Mouse (Mus musculus) liver, embryonic 16.5 days (tissue): Measurements from ENCODE around the gene Snw1. TPM values are rescaled to one million over a fixed set of nuclear protein-coding genes. Genes with fewer than 3 reads are reported as not detected.

Experiments
- ATAC-seq: fragments of 200-750 bp; cut with Nextera tagmentation; 2 replicates; pipeline ENCODE4 v1.8.0; 2017; ENCODE audit warnings: low read depth, mild to moderate bottlenecking, moderate number of reproducible peaks, moderate library complexity
- H3K27ac ChIP-seq: fragments of 300-500 bp; sonication (generic); 2 replicates; pipeline ENCODE4 v1.5.1; 2014; ENCODE audit warnings: mild to moderate bottlenecking, low read length
- H3K27me3 ChIP-seq: fragments of 300-500 bp; sonication (generic); 2 replicates; pipeline ENCODE4 v1.6.1; 2014; ENCODE audit warnings: low read depth, low read length, mixed read lengths; ENCODE audit not compliant: control insufficient read depth, insufficient read depth
- H3K36me3 ChIP-seq: fragments of 300-500 bp; sonication (generic); 2 replicates; pipeline ENCODE4 v1.6.1; 2014; ENCODE audit warnings: mild to moderate bottlenecking; ENCODE audit not compliant: control insufficient read depth, insufficient read depth
- H3K4me1 ChIP-seq: fragments of 300-500 bp; sonication (generic); 2 replicates; pipeline ENCODE4 v1.6.1; 2014; ENCODE audit warnings: low read depth, low read length, mixed read lengths; ENCODE audit not compliant: control insufficient read depth
- H3K4me2 ChIP-seq: fragments of 300-500 bp; sonication (generic); 2 replicates; pipeline ENCODE4 v1.6.1; 2014; ENCODE audit warnings: low read depth, low read length, mixed read lengths
- H3K4me3 ChIP-seq: fragments of 300-500 bp; sonication (generic); 2 replicates; pipeline ENCODE4 v1.5.1; 2014; ENCODE audit warnings: low read depth, mild to moderate bottlenecking, low read length
- H3K9ac ChIP-seq: fragments of 300-500 bp; sonication (generic); 2 replicates; pipeline ENCODE4 v1.6.1; 2014; ENCODE audit warnings: low read depth, low read length
- H3K9me3 ChIP-seq: fragments of 300-500 bp; sonication (generic); replicated peaks from 2 replicates; pipeline ENCODE4 v1.6.1; 2016; ENCODE audit warnings: low read length; ENCODE audit not compliant: control insufficient read depth
- WGBS: fragments of 180-500 bp; shearing (Covaris S2); extraction: QIAGEN DNeasy Blood & Tissue Kit; methylation state at CpG from one replicate; pipeline ENCODE4 v1.1.7; 2014; ENCODE audit not compliant: insufficient replicate concordance; 5-methylcytosine and 5-hydroxymethylcytosine counted together
- polyA plus RNA-seq: library from polyadenylated mRNA; unstranded; fragments of >200 nt; fragmentation: Nextera tagmentation; extraction: Ambion mirVana; gene quantifications from 2 replicates; pipeline ENCODE4 v1.2.1, GENCODE M21; 2015

The Snw1 gene
- polyA plus RNA-seq, 1 experiment from 2014 or later, result 43.1 TPM

GRCm38 (mm10) chr12:87415358-87415757 is 56.7 kb downstream of the Snw1 start:
- Histone ChIP-seq H3K4me3 (no peak overlapping the region), H3K27me3 (no peaks in the 10 kb centered on the region), H3K4me2 (no peak overlapping the region), H3K9ac (no peak overlapping the region), H3K4me1 (peaks cover 2% of the 10 kb centered on the region; the same call in 1 of the 2 replicates), H3K27ac (no peak overlapping the region), H3K9me3 (no peaks in the 10 kb centered on the region), H3K36me3 (no peaks in the 10 kb centered on the region)
- no peak for ATAC-seq
- 37% methylated on average over 4 of the region's 4 CpGs for WGBS

- H3K27ac ChIP-seq, result no peak overlapping the region
- no peak overlapping the region for H3K4me3 ChIP-seq
- H3K4me1 ChIP-seq, result peaks cover 2% of the 10 kb centered on the region
- 0 out of 2 replicates have a peak, but pooled peaks cover under 1% of the 10 kb centered on the region for H3K27me3 ChIP-seq
- WGBS, result 9% methylated on average over 4 of the region's 4 CpGs
- no peak for ATAC-seq
- no peak overlapping the region for H3K4me2 ChIP-seq
- H3K9ac ChIP-seq, result no peak overlapping the region
- H3K9me3 ChIP-seq, result no peaks in the 10 kb centered on the region
- no peaks in the 10 kb centered on the region for H3K36me3 ChIP-seq
Measured at GRCm38 (mm10) chr12:87413179-87413790, 58.8 kb downstream of the Snw1 start.

- H3K4me1 ChIP-seq, result peaks cover 9% of the 10 kb centered on the region
- no peak overlapping the region for H3K4me2 ChIP-seq
- H3K27ac ChIP-seq, result no peak overlapping the region
- no peak overlapping the region for H3K4me3 ChIP-seq
- H3K9me3 ChIP-seq, result no peaks in the 10 kb centered on the region
- no peaks in the 10 kb centered on the region for H3K36me3 ChIP-seq
- no peak overlapping the region for H3K9ac ChIP-seq
- ATAC-seq, result no peak
- WGBS, result 23% methylated on average over 7 of the region's 7 CpGs
- H3K27me3 ChIP-seq, result 0 out of 2 replicates have a peak, but pooled peaks cover 2% of the 10 kb centered on the region
Measured at GRCm38 (mm10) chr12:87410999-87411398, 61.1 kb downstream of the Snw1 start.

- Histone ChIP-seq H3K4me1 (peaks cover 9% of the 10 kb centered on the region), H3K4me3 (no peak overlapping the region), H3K9me3 (no peaks in the 10 kb centered on the region), H3K27ac (no peak overlapping the region), H3K27me3 (0 out of 2 replicates have a peak, but pooled peaks cover 2% of the 10 kb centered on the region), H3K36me3 (no peaks in the 10 kb centered on the region), H3K9ac (no peak overlapping the region), H3K4me2 (no peak overlapping the region)
- no peak for ATAC-seq
- WGBS, result 52% methylated on average over 4 of the region's 4 CpGs
Measured at GRCm38 (mm10) chr12:87409123-87409522, 63.0 kb downstream of the Snw1 start.

- 14% methylated on average over 21 of the region's 21 CpGs for WGBS
- Histone ChIP-seq H3K4me2 (peak overlapping the region; percentile 25), H3K9me3 (no peaks in the 10 kb centered on the region), H3K9ac (no peak overlapping the region), H3K36me3 (no peaks in the 10 kb centered on the region), H3K4me3 (peak overlapping the region; percentile 9; the same call in 1 of the 2 replicates), H3K27me3 (0 out of 2 replicates have a peak, but pooled peaks cover 2% of the 10 kb centered on the region), H3K4me1 (peaks cover 9% of the 10 kb centered on the region), H3K27ac (peak overlapping the region; percentile 4; the same call in 1 of the 2 replicates)
- peak; percentile 46; the same call in 1 of the 2 replicates for ATAC-seq
Measured at GRCm38 (mm10) chr12:87407869-87408605, 64.0 kb downstream of the Snw1 start.

- WGBS, result 41% methylated on average over 3 of the region's 3 CpGs
- H3K4me3 ChIP-seq, result no peak overlapping the region
- no peak overlapping the region for H3K4me2 ChIP-seq
- no peak for ATAC-seq
- no peaks in the 10 kb centered on the region for H3K36me3 ChIP-seq
- peaks cover 9% of the 10 kb centered on the region for H3K4me1 ChIP-seq
- no peak overlapping the region for H3K27ac ChIP-seq
- H3K27me3 ChIP-seq, result 0 out of 2 replicates have a peak, but pooled peaks cover 2% of the 10 kb centered on the region
- H3K9ac ChIP-seq, result no peak overlapping the region
- no peaks in the 10 kb centered on the region for H3K9me3 ChIP-seq
Measured at GRCm38 (mm10) chr12:87405721-87406120, 66.4 kb downstream of the Snw1 start.

GRCm38 (mm10) chr12:87405165-87405564 is 66.9 kb downstream of the Snw1 start:
- Histone ChIP-seq H3K27me3 (0 out of 2 replicates have a peak, but pooled peaks cover 2% of the 10 kb centered on the region), H3K4me3 (no peak overlapping the region), H3K9me3 (no peaks in the 10 kb centered on the region), H3K27ac (no peak overlapping the region), H3K9ac (no peak overlapping the region), H3K4me1 (peaks cover 9% of the 10 kb centered on the region), H3K36me3 (no peaks in the 10 kb centered on the region), H3K4me2 (no peak overlapping the region)
- 59% methylated on average over 4 of the region's 4 CpGs for WGBS
- no peak for ATAC-seq

GRCm38 (mm10) chr12:87401883-87402282 is 70.2 kb downstream of the Snw1 start:
- no peaks in the 10 kb centered on the region for H3K9me3 ChIP-seq
- no peak overlapping the region for H3K4me2 ChIP-seq
- no peak overlapping the region for H3K9ac ChIP-seq
- H3K4me3 ChIP-seq, result no peak overlapping the region
- ATAC-seq, result no peak
- no peaks in the 10 kb centered on the region for H3K4me1 ChIP-seq
- no peak overlapping the region for H3K27ac ChIP-seq
- WGBS, result 52% methylated on average over 6 of the region's 6 CpGs
- H3K36me3 ChIP-seq, result no peaks in the 10 kb centered on the region
- no peaks in the 10 kb centered on the region for H3K27me3 ChIP-seq
